Comparison of ENCODE assay signal across 8 mouse cellular contexts in genomic region chr15:97458139-97458747, GRCm38 (mm10).
A peak's percentile ranks its signal among the peaks of the same experiment; 100 is the strongest.
DNase-seq lines count a peak whose midpoint lies in the region; ATAC-seq and TF ChIP-seq lines count a peak whose summit lies in the region.

No protein-coding gene starts in this region.

- WGBS in heart, embryonic 15.5 days: 24% methylated on average over 17 of the region's 17 CpGs
- 49% methylated on average over 17 of the region's 17 CpGs for WGBS in forebrain, embryonic 15.5 days
- WGBS in cerebellum, adult 2 months: 50% methylated on average over 17 of the region's 17 CpGs

- TF ChIP-seq POLR2A in cerebellum, adult 2 months (IDR thresholded peaks at IDR 0.05; ENCODE audit: borderline replicate concordance, insufficient read depth, low read length): no peak

- no peak for DNase-seq in heart, postnatal 4 days
- peak; percentile 66 to 71 for DNase-seq in B cell, adult 2 months
- DNase-seq in naive thymus-derived CD4-positive, alpha-beta T cell, adult 2 months (ENCODE audit: low read depth): peak; percentile 80
- DNase-seq in ovary, postnatal 36 days (ENCODE audit: low spot score): no peak
- DNase-seq in layer of hippocampus, adult 11-12 months (ENCODE audit: low spot score): no peak
- no peak for DNase-seq in cerebellum, adult 2 months

- no peaks in the 10 kb centered on the region for H3K36me3 ChIP-seq in heart, embryonic 15.5 days
- no peaks in the 10 kb centered on the region for H3K36me3 ChIP-seq in forebrain, embryonic 15.5 days

- no peak overlapping the region for H3K27ac ChIP-seq in heart, embryonic 15.5 days
- H3K27ac ChIP-seq in forebrain, embryonic 15.5 days (replicated peaks): no peak overlapping the region
- no peak overlapping the region for H3K27ac ChIP-seq in cerebellum, adult 2 months (ENCODE audit: insufficient read depth, low read length)

- no peak for TF ChIP-seq CTCF in cerebellum, adult 2 months (IDR thresholded peaks at IDR 0.05; ENCODE audit: borderline replicate concordance, insufficient read depth, low read depth, low read length)

- H3K4me2 ChIP-seq in heart, embryonic 15.5 days: peak overlapping the region; percentile 32; the same call in 1 of the 2 replicates
- no peak overlapping the region for H3K4me2 ChIP-seq in forebrain, embryonic 15.5 days (replicated peaks)

- no peaks in the 10 kb centered on the region for H3K9me3 ChIP-seq in heart, embryonic 15.5 days (replicated peaks)
- H3K9me3 ChIP-seq in forebrain, embryonic 15.5 days: no peaks in the 10 kb centered on the region

- H3K9ac ChIP-seq in heart, embryonic 15.5 days: no peak overlapping the region
- H3K9ac ChIP-seq in forebrain, embryonic 15.5 days (replicated peaks): no peak overlapping the region

- ATAC-seq in heart, embryonic 15.5 days (replicated peaks; ENCODE audit: insufficient number of reproducible peaks, insufficient read depth, low FRiP score, low read depth): no peak
- no peak for ATAC-seq in forebrain, embryonic 15.5 days (replicated peaks)

- no peaks in the 10 kb centered on the region; the same call in 1 of the 2 replicates for H3K4me1 ChIP-seq in heart, embryonic 15.5 days (replicated peaks)
- no peaks in the 10 kb centered on the region for H3K4me1 ChIP-seq in forebrain, embryonic 15.5 days
- H3K4me1 ChIP-seq in cerebellum, adult 2 months (ENCODE audit: control insufficient read depth, insufficient read depth, low read length): no peaks in the 10 kb centered on the region

- no peaks in the 10 kb centered on the region for H3K27me3 ChIP-seq in heart, embryonic 15.5 days
- no peaks in the 10 kb centered on the region for H3K27me3 ChIP-seq in forebrain, embryonic 15.5 days
- H3K27me3 ChIP-seq in cerebellum, adult 2 months (ENCODE audit: control insufficient read depth, insufficient read depth, low read length): no peaks in the 10 kb centered on the region

- H3K4me3 ChIP-seq in heart, embryonic 15.5 days: no peak overlapping the region
- 0 out of 2 replicates have a peak overlapping the region, but pooled peaks have one; percentile 1 for H3K4me3 ChIP-seq in forebrain, embryonic 15.5 days
- no peak overlapping the region for H3K4me3 ChIP-seq in cerebellum, adult 2 months (replicated peaks; ENCODE audit: insufficient read depth, low read depth, low read length)

Comparison
In these comparisons a context has a peak if more than half of its experiments do, and no peak if none do; other contexts are left out.
1. DNase-seq: peak in B cell, adult 2 months (2 of 2) and naive thymus-derived CD4-positive, alpha-beta T cell, adult 2 months (single experiment); none in heart, postnatal 4 days (single experiment), ovary, postnatal 36 days (single experiment), layer of hippocampus, adult 11-12 months (single experiment) and cerebellum, adult 2 months (0 of 2).